Mouse (Mus musculus) forebrain, embryonic 15.5 days (tissue): ENCODE data around the gene Jarid2. TPM values are rescaled to one million over a fixed set of nuclear protein-coding genes. Genes with fewer than 3 reads are reported as not detected.
"Not testable (repeated sequence)": the region's sequence is repeated elsewhere in the genome, so short reads cannot be mapped to it uniquely, and the experiment has no call there.

ENCODE experiments used
- ATAC-seq: fragments of 200-750 bp; cut with Nextera tagmentation; replicated peaks from 2 replicates; pipeline ENCODE4 v1.8.0; 2017; ENCODE audit warnings: mild to moderate bottlenecking, moderate TSS enrichment, moderate library complexity
- H3K27ac ChIP-seq: fragments of 300-500 bp; sonication (generic); replicated peaks from 2 replicates; pipeline ENCODE4 v1.5.1; 2015; ENCODE audit warnings: mild to moderate bottlenecking, inconsistent platforms
- H3K27me3 ChIP-seq: fragments of 300-500 bp; sonication (generic); 2 replicates; pipeline ENCODE4 v1.6.1; 2015; ENCODE audit warnings: inconsistent platforms
- H3K36me3 ChIP-seq: fragments of 300-500 bp; sonication (generic); 2 replicates; pipeline ENCODE4 v1.6.1; 2015; ENCODE audit warnings: mild to moderate bottlenecking, inconsistent platforms
- H3K4me1 ChIP-seq: fragments of 300-500 bp; sonication (generic); 2 replicates; pipeline ENCODE4 v1.6.1; 2015; ENCODE audit warnings: inconsistent platforms
- H3K4me2 ChIP-seq: fragments of 300-500 bp; sonication (generic); replicated peaks from 2 replicates; pipeline ENCODE4 v1.6.1; 2015; ENCODE audit warnings: mild to moderate bottlenecking, inconsistent platforms
- H3K4me3 ChIP-seq: fragments of 300-500 bp; sonication (generic); 2 replicates; pipeline ENCODE4 v1.5.1; 2015; ENCODE audit warnings: mild to moderate bottlenecking, inconsistent platforms
- H3K9ac ChIP-seq: fragments of 300-500 bp; sonication (generic); replicated peaks from 2 replicates; pipeline ENCODE4 v1.6.1; 2015; ENCODE audit warnings: mild to moderate bottlenecking, inconsistent platforms
- H3K9me3 ChIP-seq: fragments of 300-500 bp; sonication (generic); 2 replicates; pipeline ENCODE4 v1.6.1; 2016; ENCODE audit warnings: inconsistent platforms
- WGBS: fragments of 180-500 bp; shearing (Covaris S2); methylation state at CpG from one replicate; pipeline ENCODE4 v1.1.7; 2015; ENCODE audit warnings: mixed read lengths; 5-methylcytosine and 5-hydroxymethylcytosine counted together
- polyA plus RNA-seq: library from polyadenylated mRNA; unstranded; fragments of >200 nt; fragmentation: Nextera tagmentation; extraction: Ambion mirVana; gene quantifications from 2 replicates; pipeline ENCODE4 v1.2.1, GENCODE M21; 2015

Jarid2 gene
- polyA plus RNA-seq, 1 experiment from 2014 or later, result 34.2 TPM

DNA sequence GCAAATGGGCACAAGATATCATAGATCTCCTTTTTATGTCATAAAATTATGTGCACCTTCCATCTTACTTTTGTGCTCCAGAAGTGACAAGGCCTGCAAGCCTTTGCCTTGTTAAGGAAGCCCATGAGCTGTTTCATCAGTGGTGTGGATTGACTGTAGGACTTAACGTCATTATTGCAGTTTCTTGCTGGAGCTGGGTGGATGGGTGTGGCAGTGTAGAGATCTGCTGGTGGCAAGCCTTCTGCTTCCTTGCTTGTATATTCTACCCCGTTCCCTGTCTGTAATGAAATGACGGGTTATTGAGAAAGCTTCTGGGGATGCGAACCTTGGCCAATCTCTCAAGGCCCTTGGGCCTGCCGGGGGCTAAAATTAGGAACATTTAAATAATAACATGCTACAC, 99.6 kb downstream of the Jarid2 start:
- no peak for ATAC-seq
- Histone ChIP-seq H3K27ac (no peak overlapping the region), H3K4me2 (no peak overlapping the region), H3K9ac (no peak overlapping the region), H3K36me3 (no peaks in the 10 kb centered on the region), H3K27me3 (no peaks in the 10 kb centered on the region), H3K4me1 (peaks cover 5% of the 10 kb centered on the region), H3K9me3 (no peaks in the 10 kb centered on the region), H3K4me3 (no peak overlapping the region)
- 61% methylated on average over 5 of the region's 5 CpGs for WGBS

- Histone ChIP-seq H3K27me3 (no peaks in the 10 kb centered on the region), H3K9me3 (no peaks in the 10 kb centered on the region), H3K27ac (no peak overlapping the region), H3K4me1 (peaks cover 8% of the 10 kb centered on the region), H3K36me3 (no peaks in the 10 kb centered on the region), H3K4me3 (no peak overlapping the region), H3K4me2 (no peak overlapping the region), H3K9ac (no peak overlapping the region)
- WGBS, result 69% methylated on average over 2 of the region's 2 CpGs
- no peak for ATAC-seq
Measured at GRCm38 (mm10) chr13:44832104-44832503, 102.8 kb downstream of the Jarid2 start.

DNA sequence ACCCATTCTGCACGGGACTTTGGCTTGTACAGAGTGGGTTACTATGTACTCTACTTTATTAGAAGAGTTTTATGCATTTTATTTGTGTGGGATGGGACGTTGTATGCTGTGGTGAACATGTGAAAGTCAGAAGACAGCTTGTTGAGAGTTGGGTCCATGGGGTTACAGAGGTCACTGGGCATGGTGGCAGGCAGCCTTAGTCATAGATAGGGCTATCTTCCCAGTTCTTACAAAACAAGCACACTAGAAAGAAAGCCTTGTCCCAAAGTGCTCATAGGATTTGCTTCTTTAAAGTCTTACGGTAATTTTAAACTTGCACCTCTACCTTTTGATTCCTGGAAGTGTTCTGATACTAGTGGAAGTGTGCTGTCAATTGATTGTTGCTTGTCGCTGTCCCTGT, 103.6 kb downstream of the Jarid2 start:
- WGBS, result 89% methylated on average over 4 of the region's 4 CpGs

DNA sequence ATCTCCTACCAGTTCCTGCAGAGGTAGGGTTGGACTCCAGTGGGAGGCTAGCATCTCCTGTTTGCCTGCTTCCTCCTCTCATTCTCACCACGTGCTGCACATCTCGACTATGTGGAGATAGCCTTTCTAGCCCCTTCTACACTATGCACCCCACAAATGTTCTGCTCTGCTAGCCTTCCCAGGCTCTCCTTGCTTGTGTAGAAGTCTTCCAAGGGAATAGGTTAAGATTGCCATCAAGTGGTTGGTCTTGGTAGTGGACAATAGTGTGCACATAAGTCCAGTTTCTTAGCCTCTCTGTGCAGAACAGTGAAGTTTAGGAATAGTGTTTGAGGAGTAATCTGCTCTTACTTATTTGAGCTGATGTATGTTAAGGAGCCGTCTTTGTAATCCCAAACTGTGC, 104.1 kb downstream of the Jarid2 start:
- Histone ChIP-seq H3K4me3 (no peak overlapping the region), H3K27ac (no peak overlapping the region), H3K9ac (no peak overlapping the region), H3K27me3 (no peaks in the 10 kb centered on the region), H3K4me1 (peaks cover 8% of the 10 kb centered on the region), H3K9me3 (no peaks in the 10 kb centered on the region), H3K4me2 (no peak overlapping the region), H3K36me3 (no peaks in the 10 kb centered on the region)
- no peak for ATAC-seq
- WGBS, result 58% methylated on average over 3 of the region's 3 CpGs

More for the DNA sequence above, 103.6 kb downstream of the Jarid2 start:
- no peak for ATAC-seq
- Histone ChIP-seq H3K4me1 (peaks cover 8% of the 10 kb centered on the region), H3K4me3 (no peak overlapping the region), H3K9me3 (no peaks in the 10 kb centered on the region), H3K9ac (no peak overlapping the region), H3K27me3 (no peaks in the 10 kb centered on the region), H3K36me3 (no peaks in the 10 kb centered on the region), H3K4me2 (no peak overlapping the region), H3K27ac (no peak overlapping the region)

GRCm38 (mm10) chr13:44837445-44837844, 108.2 kb downstream of the Jarid2 start:
- no peaks in the 10 kb centered on the region for H3K27me3 ChIP-seq
- no peak overlapping the region for H3K4me3 ChIP-seq
- H3K36me3 ChIP-seq, result no peaks in the 10 kb centered on the region
- no peak overlapping the region for H3K9ac ChIP-seq
- H3K4me1 ChIP-seq, result peaks cover 36% of the 10 kb centered on the region
- no peak overlapping the region for H3K27ac ChIP-seq
- H3K9me3 ChIP-seq, result no peaks in the 10 kb centered on the region
- no peak for ATAC-seq
- H3K4me2 ChIP-seq, result no peak overlapping the region
- WGBS, result 86% methylated on average over 6 of the region's 6 CpGs

DNA sequence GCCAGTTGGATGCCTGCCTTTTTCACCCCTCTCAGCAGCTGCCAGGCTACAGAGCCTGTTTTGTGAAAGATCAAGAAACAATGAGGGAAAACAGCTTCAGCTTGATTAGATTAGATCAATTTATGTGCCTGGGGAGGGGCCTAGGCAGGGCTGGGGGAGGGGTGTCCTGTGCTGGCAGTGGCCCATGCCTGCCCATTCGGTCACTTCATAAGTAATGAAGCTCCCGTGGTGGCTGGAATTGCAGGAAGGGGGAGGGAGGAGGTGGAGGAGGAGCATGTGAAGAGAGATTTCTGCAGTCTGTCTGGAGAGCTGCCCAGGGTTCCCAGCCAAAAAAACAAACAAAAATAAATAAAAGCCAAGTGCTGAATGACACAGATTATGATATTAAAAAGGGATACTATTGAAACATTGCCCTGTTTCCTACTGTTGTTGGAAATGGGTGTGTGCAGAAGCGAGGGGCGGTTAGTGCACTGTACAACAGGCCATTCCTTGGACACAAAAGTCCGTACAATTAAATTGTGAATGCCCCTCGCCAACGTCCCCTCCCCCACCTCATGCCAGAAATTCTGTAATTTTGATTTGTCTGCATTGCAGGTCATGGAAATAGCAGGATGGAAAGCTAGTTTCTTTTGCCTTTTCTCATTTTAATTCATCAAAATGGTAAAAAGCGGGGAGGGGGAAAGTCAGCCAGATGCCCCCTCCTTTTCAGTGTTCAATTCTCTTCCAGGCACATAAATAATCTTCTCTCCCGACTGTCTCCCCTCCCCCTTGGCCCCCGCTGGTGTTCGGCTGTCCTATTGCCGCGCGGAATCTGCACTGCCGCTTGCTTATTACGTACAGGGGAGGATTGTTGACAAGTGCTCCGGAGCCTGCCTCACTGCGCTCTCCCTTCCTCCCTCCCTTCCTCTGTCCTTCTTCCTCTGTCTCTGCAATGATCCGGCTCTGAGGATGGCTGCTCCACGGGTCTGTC, 110.9 kb downstream of the Jarid2 start:
- H3K9ac ChIP-seq, result peak overlapping the region; percentile 67
- ATAC-seq, result peak; percentile 93
- peak overlapping the region; percentile 59 for H3K4me2 ChIP-seq
- peak overlapping the region; percentile 39 for H3K4me3 ChIP-seq
- no peaks in the 10 kb centered on the region for H3K9me3 ChIP-seq
- H3K27ac ChIP-seq, result peak overlapping the region; percentile 93
- H3K36me3 ChIP-seq, result no peaks in the 10 kb centered on the region
- no peaks in the 10 kb centered on the region for H3K27me3 ChIP-seq
- WGBS, result 0% methylated on average over 20 of the region's 20 CpGs
- H3K4me1 ChIP-seq, result peaks cover 54% of the 10 kb centered on the region

DNA sequence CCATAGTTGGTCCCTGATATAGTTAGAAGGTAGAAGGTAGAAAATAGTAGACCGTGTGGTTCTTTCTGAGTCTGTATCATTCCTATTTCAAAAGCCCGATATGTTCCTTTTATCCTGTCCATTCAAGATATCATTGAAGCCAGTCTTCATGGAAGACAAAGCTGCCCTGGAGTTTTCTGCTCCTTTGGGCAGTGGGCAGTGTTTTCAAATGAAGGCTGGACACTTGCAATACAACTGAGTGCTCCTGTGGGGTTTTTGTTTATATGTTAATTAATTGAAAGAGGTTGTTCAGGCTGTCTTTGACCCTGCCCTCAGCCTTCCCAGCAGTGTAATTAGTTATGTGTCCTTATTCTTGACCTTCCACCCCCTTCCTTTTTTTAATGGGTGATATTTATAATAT, 122.2 kb downstream of the Jarid2 start:
- WGBS, result 19% methylated on average over 2 of the region's 2 CpGs
- no peaks in the 10 kb centered on the region for H3K27me3 ChIP-seq
- no peak overlapping the region for H3K27ac ChIP-seq
- no peak overlapping the region for H3K4me3 ChIP-seq
- ATAC-seq, result no peak
- no peaks in the 10 kb centered on the region for H3K9me3 ChIP-seq
- H3K36me3 ChIP-seq, result peaks cover 3% of the 10 kb centered on the region; the same call in 1 of the 2 replicates
- H3K9ac ChIP-seq, result no peak overlapping the region
- H3K4me1 ChIP-seq, result peaks cover 7% of the 10 kb centered on the region; the same call in 1 of the 2 replicates
- no peak overlapping the region for H3K4me2 ChIP-seq

GRCm38 (mm10) chr13:44852024-44852423, 122.8 kb downstream of the Jarid2 start:
- Histone ChIP-seq H3K27me3 (no peaks in the 10 kb centered on the region), H3K9me3 (no peaks in the 10 kb centered on the region)
- 69% methylated on average over 3 of the region's 3 CpGs for WGBS

DNA sequence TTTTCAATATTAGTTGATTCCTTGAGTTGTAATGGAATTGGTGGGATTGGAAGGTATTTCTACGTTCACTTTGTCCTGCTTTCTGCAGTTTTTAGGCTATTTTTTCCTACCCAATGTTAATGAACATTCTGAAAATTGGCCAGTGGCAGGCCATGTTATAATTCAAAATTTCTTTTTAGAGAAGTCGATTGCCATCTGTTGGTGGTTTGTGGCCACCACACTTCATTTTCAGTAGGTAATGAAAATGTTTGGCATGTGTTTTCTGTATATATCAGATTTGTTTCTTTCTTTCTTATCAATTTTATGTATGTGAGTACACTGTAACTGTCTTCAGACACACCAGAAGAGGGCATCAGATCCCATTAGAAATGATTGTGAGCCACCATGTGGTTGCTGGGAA, 136.3 kb downstream of the Jarid2 start:
- Histone ChIP-seq H3K4me2 (no peak overlapping the region), H3K36me3 (no peaks in the 10 kb centered on the region), H3K9ac (no peak overlapping the region), H3K27ac (no peak overlapping the region), H3K4me1 (peaks cover 29% of the 10 kb centered on the region), H3K4me3 (no peak overlapping the region), H3K9me3 (peaks cover 7% of the 10 kb centered on the region), H3K27me3 (no peaks in the 10 kb centered on the region)
- WGBS, result 90% methylated on average over 2 of the region's 2 CpGs
- ATAC-seq, result no peak

More at GRCm38 (mm10) chr13:44852024-44852423, 122.8 kb downstream of the Jarid2 start:
- H3K4me3 ChIP-seq, result no peak overlapping the region
- peaks cover 7% of the 10 kb centered on the region; the same call in 1 of the 2 replicates for H3K4me1 ChIP-seq
- no peak overlapping the region for H3K4me2 ChIP-seq
- no peak overlapping the region for H3K9ac ChIP-seq
- peaks cover 3% of the 10 kb centered on the region; the same call in 1 of the 2 replicates for H3K36me3 ChIP-seq
- H3K27ac ChIP-seq, result no peak overlapping the region
- no peak for ATAC-seq

- peak overlapping the region; percentile 35 for H3K27ac ChIP-seq
- no peak overlapping the region for H3K4me3 ChIP-seq
- no peaks in the 10 kb centered on the region for H3K27me3 ChIP-seq
- peaks cover 7% of the 10 kb centered on the region for H3K9me3 ChIP-seq
- H3K4me2 ChIP-seq, result no peak overlapping the region
- no peak overlapping the region for H3K9ac ChIP-seq
- peaks cover 36% of the 10 kb centered on the region for H3K4me1 ChIP-seq
- WGBS, result 12% methylated on average over 4 of the region's 4 CpGs
- peak; percentile 86 for ATAC-seq
- H3K36me3 ChIP-seq, result no peaks in the 10 kb centered on the region
Measured at GRCm38 (mm10) chr13:44868037-44868650, 138.9 kb downstream of the Jarid2 start.

- WGBS, result 72% methylated on average over 47 of the region's 47 CpGs
- H3K4me2 ChIP-seq, H3K9ac ChIP-seq, H3K4me3 ChIP-seq, H3K9me3 ChIP-seq, H3K36me3 ChIP-seq, H3K27ac ChIP-seq, H3K27me3 ChIP-seq: not testable (repeated sequence)
- H3K4me1 ChIP-seq, result peaks cover 38% of the 10 kb centered on the region
- peak; percentile 97 for ATAC-seq
Measured at GRCm38 (mm10) chr13:44869418-44870119, 140.3 kb downstream of the Jarid2 start.

- no peak overlapping the region for H3K4me2 ChIP-seq
- peaks cover 3% of the 10 kb centered on the region; the same call in 1 of the 2 replicates for H3K36me3 ChIP-seq
- peaks cover 37% of the 10 kb centered on the region for H3K4me1 ChIP-seq
- no peak for ATAC-seq
- no peak overlapping the region for H3K9ac ChIP-seq
- H3K9me3 ChIP-seq, result no peaks in the 10 kb centered on the region
- H3K27ac ChIP-seq, result no peak overlapping the region
- H3K4me3 ChIP-seq, result no peak overlapping the region
- H3K27me3 ChIP-seq, result no peaks in the 10 kb centered on the region
- WGBS, result 45% methylated on average over 2 of the region's 2 CpGs
Measured at GRCm38 (mm10) chr13:44876799-44877198, 147.5 kb downstream of the Jarid2 start.
